Mouse (Mus musculus): ENCODE results near the gene Sh3bp5l. TPM values are rescaled to one million over a fixed set of nuclear protein-coding genes. Genes with fewer than 3 reads are reported as not detected.

Sh3bp5l gene
- polyA plus RNA-seq, 1 experiment = 38.1 TPM

DNA sequence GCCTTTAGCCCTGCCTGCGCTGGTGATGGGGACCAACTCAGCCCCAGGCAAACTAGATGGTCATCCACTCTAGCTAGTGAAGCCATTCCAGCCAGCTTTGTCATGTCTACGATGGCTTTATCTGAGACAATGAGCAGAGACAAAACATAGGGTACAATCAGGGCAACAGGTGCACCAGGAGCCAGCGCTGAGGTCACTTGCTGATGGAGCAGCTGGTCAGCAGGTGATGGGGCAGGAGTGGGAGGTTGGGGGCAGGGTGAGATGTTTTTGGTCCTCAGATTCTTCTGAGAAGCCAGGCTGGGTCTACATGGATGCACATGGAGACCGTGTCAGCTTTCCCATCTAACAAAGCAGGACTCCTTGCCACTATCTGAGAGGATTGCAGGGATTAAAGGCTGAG lies 39.7 kb upstream of the Sh3bp5l start:
- H3ac ChIP-seq (ENCODE audit: control insufficient read depth, insufficient read length) = no peak overlapping the region
- H3K79me2 ChIP-seq (ENCODE audit: control insufficient read depth, insufficient read depth) = no peaks in the 10 kb centered on the region
- no peak overlapping the region for H3K4me2 ChIP-seq (ENCODE audit: low read depth)
- no peaks in the 10 kb centered on the region for H3K36me3 ChIP-seq (ENCODE audit: control insufficient read depth, insufficient read depth)
- H3K27me3 ChIP-seq (ENCODE audit: control insufficient read depth, insufficient read depth, insufficient read length) = peaks cover 19% of the 10 kb centered on the region
- H3K4me3 ChIP-seq = no peak overlapping the region
- TF ChIP-seq TCF12 (IDR thresholded peaks at IDR 0.05; ENCODE audit: insufficient read depth, poor library complexity, severe bottlenecking) (peak; percentile 78), MAX (IDR thresholded peaks at IDR 0.05; ENCODE audit: low read depth) (no peak), POLR2A (IDR thresholded peaks at IDR 0.05; ENCODE audit: insufficient read length, low read depth) (no peak), MYOD1 (IDR thresholded peaks at IDR 0.05; ENCODE audit: control insufficient read depth in 1 of 3, insufficient read length in 2 of 3, low read depth in 2 of 3) (peak in 2 of 3 experiments; percentile 90 to 99), E2F4 (IDR thresholded peaks at IDR 0.05; ENCODE audit: insufficient read depth) (no peak), TCF3 (IDR thresholded peaks at IDR 0.05; ENCODE audit: insufficient read length, low read depth) (peak; percentile 85), MYOG (IDR thresholded peaks at IDR 0.05; ENCODE audit: control insufficient read depth in 1 of 3, insufficient read depth in 1 of 3, insufficient read length in 2 of 3, low read depth in 2 of 3) (peak in 2 of 3 experiments; percentile 82 to 91), REST (IDR thresholded peaks at IDR 0.05; ENCODE audit: insufficient read depth, insufficient read length) (no peak)

DNA sequence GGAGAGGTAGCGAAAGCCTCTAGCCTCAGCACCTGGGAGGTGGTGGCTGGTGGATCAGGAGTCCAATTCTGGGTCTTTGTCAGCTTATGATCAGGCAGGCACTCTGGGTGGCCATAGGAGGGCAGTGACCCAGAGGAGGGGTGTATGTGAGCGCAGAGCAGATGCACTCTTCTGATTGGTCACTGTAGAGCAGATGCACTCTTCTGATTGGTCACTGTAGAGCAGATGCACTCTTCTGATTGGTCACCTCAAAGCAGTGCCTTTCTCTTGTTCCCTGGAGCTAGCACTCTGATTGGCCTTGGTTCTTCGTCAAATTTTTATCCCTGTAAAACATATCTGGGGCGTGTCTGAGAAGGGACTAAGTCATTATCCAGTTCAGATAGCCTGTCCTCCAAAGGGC lies 37.7 kb upstream of the Sh3bp5l start:
- H3ac ChIP-seq (ENCODE audit: control insufficient read depth, insufficient read length) = no peak overlapping the region
- no peak overlapping the region for H3K4me2 ChIP-seq (ENCODE audit: low read depth)
- no peaks in the 10 kb centered on the region for H3K36me3 ChIP-seq (ENCODE audit: control insufficient read depth, insufficient read depth)
- TF ChIP-seq CEBPB (IDR thresholded peaks at IDR 0.05; ENCODE audit: insufficient read depth, poor library complexity, severe bottlenecking) (no peak), POLR2A (IDR thresholded peaks at IDR 0.05; ENCODE audit: insufficient read length, low read depth) (no peak), TCF3 (IDR thresholded peaks at IDR 0.05; ENCODE audit: insufficient read length, low read depth) (no peak), TCF12 (IDR thresholded peaks at IDR 0.05; ENCODE audit: insufficient read depth, poor library complexity, severe bottlenecking) (no peak), USF1 (IDR thresholded peaks at IDR 0.05; ENCODE audit: low read depth) (no peak), SRF (IDR thresholded peaks at IDR 0.05; ENCODE audit: control insufficient read depth, insufficient read length, low read depth) (no peak)
- no peak overlapping the region for H3K4me3 ChIP-seq
- H3K79me2 ChIP-seq (ENCODE audit: control insufficient read depth, insufficient read depth) = no peaks in the 10 kb centered on the region
- no peaks in the 10 kb centered on the region for H3K27me3 ChIP-seq (ENCODE audit: control insufficient read depth, insufficient read depth, insufficient read length)

GRCm38 (mm10) chr11:58297396-58297795 lies 33.1 kb upstream of the Sh3bp5l start:
- no peak overlapping the region for H3ac ChIP-seq (ENCODE audit: control insufficient read depth, insufficient read length)
- H3K4me3 ChIP-seq = no peak overlapping the region
- no peak for TF ChIP-seq REST (IDR thresholded peaks at IDR 0.05; ENCODE audit: insufficient read depth, insufficient read length)
- TF ChIP-seq TCF3 (IDR thresholded peaks at IDR 0.05; ENCODE audit: insufficient read length, low read depth) = no peak
- TF ChIP-seq MYOG (IDR thresholded peaks at IDR 0.05; ENCODE audit: control insufficient read depth in 1 of 3, insufficient read depth in 1 of 3, insufficient read length in 2 of 3, low read depth in 2 of 3) = no peak
- no peak for TF ChIP-seq MAX (IDR thresholded peaks at IDR 0.05; ENCODE audit: low read depth)
- TF ChIP-seq USF1 (IDR thresholded peaks at IDR 0.05; ENCODE audit: low read depth) = no peak
- no peak for TF ChIP-seq POLR2AphosphoS2 (IDR thresholded peaks at IDR 0.05; ENCODE audit: insufficient read length, low read depth)
- no peak for TF ChIP-seq E2F4 (IDR thresholded peaks at IDR 0.05; ENCODE audit: insufficient read depth)
- TF ChIP-seq SRF (IDR thresholded peaks at IDR 0.05; ENCODE audit: control insufficient read depth, insufficient read length, low read depth) = no peak
- TF ChIP-seq CEBPB (IDR thresholded peaks at IDR 0.05; ENCODE audit: insufficient read depth, poor library complexity, severe bottlenecking) = no peak
- no peak for TF ChIP-seq TCF12 (IDR thresholded peaks at IDR 0.05; ENCODE audit: insufficient read depth, poor library complexity, severe bottlenecking)
- TF ChIP-seq POLR2A (IDR thresholded peaks at IDR 0.05; ENCODE audit: insufficient read length, low read depth) = no peak
- TF ChIP-seq MYOD1 (IDR thresholded peaks at IDR 0.05; ENCODE audit: control insufficient read depth in 1 of 3, insufficient read length in 2 of 3, low read depth in 2 of 3) = no peak
- H3K4me2 ChIP-seq (ENCODE audit: low read depth) = no peak overlapping the region
- no peaks in the 10 kb centered on the region for H3K27me3 ChIP-seq (ENCODE audit: control insufficient read depth, insufficient read depth, insufficient read length)
- H3K79me2 ChIP-seq (ENCODE audit: control insufficient read depth, insufficient read depth) = no peaks in the 10 kb centered on the region
- H3K36me3 ChIP-seq (ENCODE audit: control insufficient read depth, insufficient read depth) = no peaks in the 10 kb centered on the region

- TF ChIP-seq SRF (IDR thresholded peaks at IDR 0.05; ENCODE audit: control insufficient read depth, insufficient read length, low read depth) (no peak), CEBPB (IDR thresholded peaks at IDR 0.05; ENCODE audit: insufficient read depth, poor library complexity, severe bottlenecking) (no peak), MAX (IDR thresholded peaks at IDR 0.05; ENCODE audit: low read depth) (no peak), TCF12 (IDR thresholded peaks at IDR 0.05; ENCODE audit: insufficient read depth, poor library complexity, severe bottlenecking) (no peak), USF1 (IDR thresholded peaks at IDR 0.05; ENCODE audit: low read depth) (no peak), POLR2A (IDR thresholded peaks at IDR 0.05; ENCODE audit: insufficient read length, low read depth) (no peak), E2F4 (IDR thresholded peaks at IDR 0.05; ENCODE audit: insufficient read depth) (no peak), REST (IDR thresholded peaks at IDR 0.05; ENCODE audit: insufficient read depth, insufficient read length) (no peak), MYOG (IDR thresholded peaks at IDR 0.05; ENCODE audit: control insufficient read depth in 1 of 3, insufficient read depth in 1 of 3, insufficient read length in 2 of 3, low read depth in 2 of 3) (no peak), TCF3 (IDR thresholded peaks at IDR 0.05; ENCODE audit: insufficient read length, low read depth) (no peak), MYOD1 (IDR thresholded peaks at IDR 0.05; ENCODE audit: control insufficient read depth in 1 of 3, insufficient read length in 2 of 3, low read depth in 2 of 3) (no peak), POLR2AphosphoS2 (IDR thresholded peaks at IDR 0.05; ENCODE audit: insufficient read length, low read depth) (no peak)
- Histone ChIP-seq H3K4me2 (ENCODE audit: low read depth) (peak overlapping the region; percentile 98), H3ac (ENCODE audit: control insufficient read depth, insufficient read length) (no peak overlapping the region), H3K36me3 (ENCODE audit: control insufficient read depth, insufficient read depth) (no peaks in the 10 kb centered on the region), H3K27me3 (ENCODE audit: control insufficient read depth, insufficient read depth, insufficient read length) (no peaks in the 10 kb centered on the region), H3K79me2 (ENCODE audit: control insufficient read depth, insufficient read depth) (no peaks in the 10 kb centered on the region), H3K4me3 (peak overlapping the region; percentile 37)
Observed at GRCm38 (mm10) chr11:58301057-58301456, 29.5 kb upstream of the Sh3bp5l start.
